Mouse (Mus musculus) stomach, postnatal 0 days (tissue): ENCODE results near the gene Tmprss15. TPM values are rescaled to one million over a fixed set of nuclear protein-coding genes. Genes with fewer than 3 reads are reported as not detected.

Experiments
- ATAC-seq: fragments of 200-750 bp; cut with Nextera tagmentation; 2 replicates; pipeline ENCODE4 v1.8.0; 2017; ENCODE audit not compliant: low FRiP score, low TSS enrichment
- DNase-seq: peaks from one replicate; pipeline ENCODE4 v3.0.0-alpha.2; 2016; ENCODE audit warnings: low spot score
- H3K27ac ChIP-seq: fragments of 300-500 bp; sonication (generic); replicated peaks from 2 replicates; pipeline ENCODE4 v1.5.1; 2014; ENCODE audit warnings: mild to moderate bottlenecking, control low read depth
- H3K27me3 ChIP-seq: fragments of 300-500 bp; sonication (generic); 2 replicates; pipeline ENCODE4 v1.6.1; 2014; ENCODE audit warnings: low read length; ENCODE audit not compliant: control insufficient read depth, insufficient read depth
- H3K36me3 ChIP-seq: fragments of 300-500 bp; sonication (generic); 2 replicates; pipeline ENCODE4 v1.6.1; 2014; ENCODE audit warnings: low read length, mixed read lengths; ENCODE audit not compliant: control insufficient read depth, insufficient read depth
- H3K4me1 ChIP-seq: fragments of 300-500 bp; sonication (generic); replicated peaks from 2 replicates; pipeline ENCODE4 v1.6.1; 2014; ENCODE audit warnings: antibody characterized with exemption; ENCODE audit not compliant: control insufficient read depth, insufficient read depth
- H3K4me2 ChIP-seq: fragments of 300-500 bp; sonication (generic); replicated peaks from 2 replicates; pipeline ENCODE4 v1.6.1; 2014; ENCODE audit warnings: low read depth, mild to moderate bottlenecking, control low read depth, moderate library complexity
- H3K4me3 ChIP-seq: fragments of 300-500 bp; sonication (generic); 2 replicates; pipeline ENCODE4 v1.5.1; 2014; ENCODE audit warnings: low read depth, low read length, control low read depth
- H3K9ac ChIP-seq: fragments of 300-500 bp; sonication (generic); 2 replicates; pipeline ENCODE4 v1.6.1; 2014; ENCODE audit warnings: mild to moderate bottlenecking, low read length, control low read depth, mixed read lengths
- H3K9me3 ChIP-seq: fragments of 300-500 bp; sonication (generic); 2 replicates; pipeline ENCODE4 v1.6.1; 2016; ENCODE audit warnings: low read length; ENCODE audit not compliant: control insufficient read depth
- CTCF ChIP-seq: IDR thresholded peaks from 2 replicates; pipeline ENCODE4 v1.5.1; 2016; ENCODE audit warnings: antibody characterized with exemption, low read depth, mild to moderate bottlenecking, moderate library complexity
- EP300 ChIP-seq: optimal IDR thresholded peaks from 2 replicates; pipeline ENCODE3; 2016; ENCODE audit warnings: antibody characterized with exemption
- WGBS: fragments of 180-500 bp; shearing (Covaris S2); extraction: QIAGEN DNeasy Blood & Tissue Kit; methylation state at CpG from one replicate; pipeline ENCODE4 v1.1.7; 2014; 5-methylcytosine and 5-hydroxymethylcytosine counted together
- polyA plus RNA-seq: library from polyadenylated mRNA; unstranded; fragments of >200 nt; fragmentation: Nextera tagmentation; extraction: Ambion mirVana; gene quantifications from 2 replicates; pipeline ENCODE4 v1.2.1, GENCODE M21; 2015

Gene Tmprss15
- polyA plus RNA-seq, 1 experiment from 2014 or later = 0.07 TPM

GRCm38 (mm10) chr16:79086550-79086949 is 4.3 kb downstream of the Tmprss15 start:
- WGBS = 80% methylated on average over 6 of the region's 6 CpGs
- no peak overlapping the region for H3K9ac ChIP-seq
- H3K36me3 ChIP-seq = no peaks in the 10 kb centered on the region
- no peaks in the 10 kb centered on the region for H3K27me3 ChIP-seq
- H3K4me2 ChIP-seq = no peak overlapping the region
- H3K4me1 ChIP-seq = no peaks in the 10 kb centered on the region
- H3K9me3 ChIP-seq = no peaks in the 10 kb centered on the region
- H3K27ac ChIP-seq = no peak overlapping the region
- ATAC-seq (no peak), DNase-seq (no peak)
- no peak overlapping the region for H3K4me3 ChIP-seq
- TF ChIP-seq CTCF (no peak), EP300 (no peak)

DNA sequence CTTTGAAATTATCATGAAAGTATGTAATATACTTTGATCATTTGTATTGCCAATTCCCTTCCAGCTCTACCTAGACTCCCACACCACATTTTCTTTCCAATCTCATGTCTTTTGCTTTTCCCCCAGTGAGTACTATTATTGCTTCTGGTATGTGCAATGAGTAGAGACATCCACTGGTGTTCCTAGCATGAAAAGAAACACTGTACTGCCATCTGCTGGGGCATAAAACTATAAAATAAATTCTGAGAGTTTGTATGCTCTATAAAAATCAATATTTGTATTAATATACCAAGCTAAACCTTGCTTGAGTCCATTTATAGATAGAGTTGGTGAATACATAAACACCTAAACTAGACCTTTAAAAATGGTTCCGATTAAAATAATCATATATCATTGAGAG is 27.0 kb downstream of the Tmprss15 start:
- DNase-seq (no peak), ATAC-seq (no peak)
- Histone ChIP-seq H3K9ac (no peak overlapping the region), H3K4me1 (no peaks in the 10 kb centered on the region), H3K27ac (no peak overlapping the region), H3K4me3 (no peak overlapping the region), H3K4me2 (no peak overlapping the region), H3K36me3 (no peaks in the 10 kb centered on the region), H3K9me3 (no peaks in the 10 kb centered on the region), H3K27me3 (no peaks in the 10 kb centered on the region)
- 85% methylated on average over 1 of the region's 1 CpGs for WGBS
- no peak for TF ChIP-seq EP300
- peak; percentile 57 for TF ChIP-seq CTCF

DNA sequence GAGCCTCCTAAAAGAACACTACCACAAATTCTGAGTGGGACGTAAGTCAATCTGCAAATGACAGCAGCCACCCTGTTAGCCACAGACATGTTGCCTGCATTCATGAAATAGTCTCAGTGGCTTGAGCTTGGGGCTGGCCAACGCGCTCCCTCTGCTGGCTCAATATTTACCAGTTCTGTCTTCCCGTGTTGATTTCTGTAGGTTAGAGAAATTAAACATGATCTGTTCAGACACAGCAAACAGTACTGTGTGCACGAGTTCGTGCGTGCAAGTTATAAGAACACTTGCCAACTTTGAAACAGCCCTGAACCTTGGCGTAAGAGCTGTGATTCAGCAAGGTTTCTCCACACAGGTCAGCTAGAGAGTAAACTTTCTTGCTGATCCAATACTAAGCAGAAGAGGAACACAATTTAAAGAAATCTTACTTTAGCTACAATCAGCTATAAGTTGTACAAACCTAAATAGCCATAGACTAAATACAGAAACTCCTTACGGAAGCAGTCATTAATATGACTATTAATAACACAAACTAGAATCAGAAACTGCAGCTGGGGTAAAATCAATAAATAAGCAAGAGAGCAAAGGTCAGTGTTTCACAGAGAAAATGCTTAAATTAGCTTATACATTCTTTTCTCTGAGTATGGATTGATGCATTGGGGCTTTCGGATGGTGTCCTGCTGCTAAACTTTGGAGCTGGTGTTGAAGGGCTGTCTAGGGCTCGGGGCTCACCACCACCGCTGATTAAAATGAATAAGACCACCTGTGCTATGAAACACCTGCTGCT is 31.9 kb downstream of the Tmprss15 start:
- Histone ChIP-seq H3K4me1 (no peaks in the 10 kb centered on the region), H3K9me3 (no peaks in the 10 kb centered on the region), H3K27ac (no peak overlapping the region), H3K9ac (no peak overlapping the region), H3K27me3 (no peaks in the 10 kb centered on the region), H3K36me3 (no peaks in the 10 kb centered on the region), H3K4me3 (no peak overlapping the region), H3K4me2 (0 out of 2 replicates have a peak overlapping the region, but pooled peaks have one; percentile 11)
- 17% methylated on average over 12 of the region's 12 CpGs for WGBS
- DNase-seq = peak; percentile 64
- TF ChIP-seq EP300 (no peak), CTCF (peak; percentile 82)
- ATAC-seq = peak; percentile 65; the same call in 1 of the 2 replicates

DNA sequence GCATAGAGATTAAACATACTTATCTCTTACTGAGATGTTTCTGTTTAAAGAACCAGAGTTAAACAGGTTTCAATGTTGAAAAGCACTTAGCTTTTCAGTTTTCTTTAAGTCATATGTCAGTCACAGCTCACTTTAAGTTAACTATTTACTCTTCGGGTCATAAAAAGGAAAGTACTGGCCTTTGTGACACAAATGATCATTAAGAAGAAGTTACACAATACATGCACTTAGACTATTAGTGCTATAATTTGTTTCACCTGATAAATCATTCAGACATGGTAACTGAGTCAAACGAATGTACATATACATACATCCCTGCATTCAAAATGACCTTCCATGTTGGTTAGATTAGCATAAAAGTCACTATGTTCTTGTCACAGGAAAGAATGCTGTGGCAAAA is 58.3 kb downstream of the Tmprss15 start:
- ATAC-seq = no peak
- TF ChIP-seq EP300 (no peak), CTCF (no peak)
- 48% methylated on average over 2 of the region's 2 CpGs for WGBS

GRCm38 (mm10) chr16:79002812-79003211 is 88.1 kb downstream of the Tmprss15 start:
- Histone ChIP-seq H3K27ac (no peak overlapping the region), H3K36me3 (no peaks in the 10 kb centered on the region), H3K27me3 (no peaks in the 10 kb centered on the region), H3K4me3 (no peak overlapping the region), H3K9ac (no peak overlapping the region), H3K4me1 (no peaks in the 10 kb centered on the region), H3K4me2 (no peak overlapping the region), H3K9me3 (no peaks in the 10 kb centered on the region)
- DNase-seq (no peak), ATAC-seq (peak; percentile 57; the same call in 1 of the 2 replicates)
- 43% methylated on average over 2 of the region's 2 CpGs for WGBS
- TF ChIP-seq CTCF = no peak
- TF ChIP-seq EP300 = no peak

More for the DNA sequence above, 58.3 kb downstream of the Tmprss15 start:
- Histone ChIP-seq H3K27ac (no peak overlapping the region), H3K4me2 (no peak overlapping the region), H3K4me1 (no peaks in the 10 kb centered on the region), H3K9me3 (no peaks in the 10 kb centered on the region), H3K27me3 (no peaks in the 10 kb centered on the region), H3K9ac (no peak overlapping the region), H3K36me3 (no peaks in the 10 kb centered on the region), H3K4me3 (no peak overlapping the region)
- no peak for DNase-seq

GRCm38 (mm10) chr16:79001679-79002078 is 89.2 kb downstream of the Tmprss15 start:
- Histone ChIP-seq H3K4me2 (no peak overlapping the region), H3K9ac (no peak overlapping the region), H3K4me3 (no peak overlapping the region), H3K9me3 (no peaks in the 10 kb centered on the region), H3K4me1 (no peaks in the 10 kb centered on the region), H3K27me3 (no peaks in the 10 kb centered on the region), H3K27ac (no peak overlapping the region), H3K36me3 (no peaks in the 10 kb centered on the region)
- ATAC-seq (peak; percentile 63; the same call in 1 of the 2 replicates), DNase-seq (peak; percentile 14)
- TF ChIP-seq CTCF (no peak), EP300 (no peak)
- WGBS = 59% methylated on average over 9 of the region's 9 CpGs
